Mouse (Mus musculus) cerebellum, adult 2 months (tissue): Measurements from ENCODE around the gene Fen1.

ENCODE experiments used
- CTCF ChIP-seq: fragments of 200-500 bp; IDR thresholded peaks from 2 replicates; pipeline ENCODE4 v1.5.1; 2011; ENCODE audit warnings: low read depth, mild to moderate bottlenecking, control low read depth, low read length, moderate library complexity, borderline replicate concordance; ENCODE audit not compliant: insufficient read depth
- POLR2A ChIP-seq: fragments of 200-500 bp; IDR thresholded peaks from 2 replicates; pipeline ENCODE4 v1.6.1; 2011; ENCODE audit warnings: low read length, control low read depth, borderline replicate concordance; ENCODE audit not compliant: insufficient read depth

DNA sequence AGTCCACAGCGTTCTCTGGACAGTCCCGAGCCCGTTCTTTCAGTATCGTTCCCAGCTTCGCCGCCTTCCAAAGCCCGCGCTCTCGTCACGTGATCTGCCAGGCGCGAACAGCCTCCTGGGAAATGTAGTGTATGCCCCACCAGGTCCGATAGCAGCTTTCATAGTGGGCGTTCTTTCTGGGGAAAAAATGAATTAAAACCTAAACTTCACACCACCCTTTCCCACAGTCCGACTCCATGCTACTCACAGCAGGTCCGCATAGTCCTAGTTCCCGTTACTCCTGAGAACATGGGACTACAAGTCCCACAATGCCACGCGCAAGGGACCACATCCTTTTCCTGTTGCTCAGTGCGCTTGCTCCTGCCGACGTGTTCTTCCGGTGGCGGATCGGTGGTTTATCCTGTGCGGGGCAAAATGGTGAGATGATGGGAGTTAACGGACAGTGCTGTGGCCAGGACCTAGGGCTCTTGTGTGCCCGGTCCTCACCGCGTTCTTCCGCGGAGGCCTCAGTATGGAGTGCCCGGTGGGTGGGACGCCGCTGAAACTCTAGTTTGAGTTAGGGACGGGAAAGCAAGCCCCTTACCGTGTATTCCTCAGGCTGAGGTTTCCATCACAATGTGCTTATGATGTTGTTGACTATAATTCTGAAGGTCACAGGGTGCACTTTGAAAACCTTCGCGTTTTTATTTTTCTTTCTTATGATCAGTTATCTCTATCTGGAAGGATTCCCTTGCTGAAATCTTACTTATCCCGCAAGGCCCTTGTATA is at the start of gene Fen1, which contains the start of gene Tmem258:
- TF ChIP-seq POLR2A (peak; percentile 81), CTCF (no peak)
